Mouse (Mus musculus) lung, postnatal 10 days (tissue): Measurements from ENCODE around the gene Atp5b.
"Not testable (repeated sequence)": the region's sequence is repeated elsewhere in the genome, so short reads cannot be mapped to it uniquely, and the experiment has no call there.

Experiments
- DNase-seq: peaks from one replicate; pipeline ENCODE4 v3.0.0; 2021

Gene Atp5b

GRCm38 (mm10) chr10:128082880-128083421, at the start of gene Atp5b:
Gene Atp5b, plus strand, starts transcription at chr10:128083273.
- DNase-seq: peak; percentile 99

- peak; percentile 64 for DNase-seq
Observed at GRCm38 (mm10) chr10:128036746-128037425, 46.2 kb upstream of the Atp5b start.

GRCm38 (mm10) chr10:128037921-128038320, 45.2 kb upstream of the Atp5b start:
- no peak for DNase-seq

- DNase-seq: no peak
Observed at GRCm38 (mm10) chr10:128039167-128039566, 43.9 kb upstream of the Atp5b start.

- DNase-seq: no peak
Observed at GRCm38 (mm10) chr10:128039858-128040257, 43.2 kb upstream of the Atp5b start.

- no peak for DNase-seq
Observed at GRCm38 (mm10) chr10:128040293-128040692, 42.8 kb upstream of the Atp5b start.

- no peak for DNase-seq
Observed at GRCm38 (mm10) chr10:128041636-128042035, 41.4 kb upstream of the Atp5b start.

GRCm38 (mm10) chr10:128042466-128042865, 40.6 kb upstream of the Atp5b start:
- no peak for DNase-seq

- no peak for DNase-seq
Observed at GRCm38 (mm10) chr10:128043041-128043835, 39.8 kb upstream of the Atp5b start.

GRCm38 (mm10) chr10:128048157-128048556, 34.9 kb upstream of the Atp5b start:
- no peak for DNase-seq

GRCm38 (mm10) chr10:128049741-128050140, 33.3 kb upstream of the Atp5b start:
- no peak for DNase-seq

GRCm38 (mm10) chr10:128050355-128050754, 32.7 kb upstream of the Atp5b start:
- no peak for DNase-seq

- DNase-seq: no peak
Observed at GRCm38 (mm10) chr10:128051589-128051988, 31.5 kb upstream of the Atp5b start.

- DNase-seq: not testable (repeated sequence)
Observed at GRCm38 (mm10) chr10:128052136-128052535, 30.9 kb upstream of the Atp5b start.

GRCm38 (mm10) chr10:128053001-128053400, 30.1 kb upstream of the Atp5b start:
- DNase-seq: no peak

- no peak for DNase-seq
Observed at GRCm38 (mm10) chr10:128058184-128058583, 24.9 kb upstream of the Atp5b start.

- DNase-seq: peak; percentile 98
Observed at GRCm38 (mm10) chr10:128058601-128059151, 24.4 kb upstream of the Atp5b start, which contains the start of gene Ptges3. Gene Ptges3, plus strand, starts transcription at chr10:128058954.

- peak; percentile 65 for DNase-seq
Observed at GRCm38 (mm10) chr10:128059207-128059981, 23.7 kb upstream of the Atp5b start.

GRCm38 (mm10) chr10:128061109-128061508, 22.0 kb upstream of the Atp5b start:
- no peak for DNase-seq

GRCm38 (mm10) chr10:128062221-128062989, 20.7 kb upstream of the Atp5b start:
- no peak for DNase-seq

GRCm38 (mm10) chr10:128066072-128066471, 17.0 kb upstream of the Atp5b start:
- no peak for DNase-seq

- no peak for DNase-seq
Observed at GRCm38 (mm10) chr10:128069201-128069600, 13.9 kb upstream of the Atp5b start.
